Mouse (Mus musculus) lung, postnatal 0 days (tissue): ENCODE measurements around the gene Mcpt8. TPM values are rescaled to one million over a fixed set of nuclear protein-coding genes. Genes with fewer than 3 reads are reported as not detected.
"Not testable (repeated sequence)": the region's sequence is repeated elsewhere in the genome, so short reads cannot be mapped to it uniquely, and the experiment has no call there.

Source experiments
- ATAC-seq: fragments of 200-750 bp; cut with Nextera tagmentation; 2 replicates; pipeline ENCODE4 v1.8.0; 2017; ENCODE audit warnings: moderate library complexity
- DNase-seq: peaks from one replicate; pipeline ENCODE4 v3.0.0-alpha.2; 2016; ENCODE audit warnings: low spot score
- H3K27ac ChIP-seq: fragments of 300-500 bp; sonication (generic); 2 replicates; pipeline ENCODE4 v1.5.1; 2014; ENCODE audit warnings: antibody characterized with exemption, mild to moderate bottlenecking, low read length, mixed read lengths
- H3K27me3 ChIP-seq: fragments of 300-500 bp; sonication (generic); replicated peaks from 2 replicates; pipeline ENCODE4 v1.6.1; 2014; ENCODE audit warnings: low read length, mixed read lengths; ENCODE audit not compliant: insufficient read depth
- H3K36me3 ChIP-seq: fragments of 300-500 bp; sonication (generic); 2 replicates; pipeline ENCODE4 v1.6.1; 2014; ENCODE audit warnings: low read length, mixed read lengths; ENCODE audit not compliant: insufficient read depth
- H3K4me1 ChIP-seq: fragments of 300-500 bp; sonication (generic); 2 replicates; pipeline ENCODE4 v1.6.1; 2014; ENCODE audit warnings: antibody characterized with exemption, low read depth, low read length, mixed read lengths; ENCODE audit not compliant: insufficient read depth
- H3K4me2 ChIP-seq: fragments of 300-500 bp; sonication (generic); replicated peaks from 2 replicates; pipeline ENCODE4 v1.6.1; 2014; ENCODE audit warnings: low read depth, mild to moderate bottlenecking, low read length, moderate library complexity, mixed read lengths
- H3K4me3 ChIP-seq: fragments of 300-500 bp; sonication (generic); 2 replicates; pipeline ENCODE4 v1.5.1; 2014; ENCODE audit warnings: low read depth, low read length
- H3K9ac ChIP-seq: fragments of 300-500 bp; sonication (generic); replicated peaks from 2 replicates; pipeline ENCODE4 v1.6.1; 2014; ENCODE audit warnings: low read depth, mild to moderate bottlenecking
- H3K9me3 ChIP-seq: fragments of 300-500 bp; sonication (generic); 2 replicates; pipeline ENCODE4 v1.6.1; 2016; ENCODE audit warnings: low read length, mixed read lengths
- CTCF ChIP-seq: IDR thresholded peaks from 2 replicates; pipeline ENCODE4 v1.5.1; 2016; ENCODE audit warnings: antibody characterized with exemption, mild to moderate bottlenecking
- EP300 ChIP-seq: IDR thresholded peaks from 2 replicates; pipeline ENCODE4 v1.6.1; 2016; ENCODE audit warnings: antibody characterized with exemption, mild to moderate bottlenecking, control low read depth
- WGBS: fragments of 180-500 bp; shearing (Covaris S2); extraction: QIAGEN DNeasy Blood & Tissue Kit; methylation state at CpG from one replicate; pipeline ENCODE4 v1.1.7; 2014; 5-methylcytosine and 5-hydroxymethylcytosine counted together
- polyA plus RNA-seq: library from polyadenylated mRNA; unstranded; fragments of >200 nt; fragmentation: Nextera tagmentation; extraction: Ambion mirVana; gene quantifications from 2 replicates; pipeline ENCODE4 v1.2.1, GENCODE M21; 2015

Mcpt8 gene
- polyA plus RNA-seq, 1 experiment from 2014 or later, result 5.0 TPM

GRCm38 (mm10) chr14:56093353-56093752 is 8.3 kb upstream of the Mcpt8 start:
- no peak for TF ChIP-seq EP300
- no peak for TF ChIP-seq CTCF
- no peak overlapping the region for H3K9ac ChIP-seq
- H3K9me3 ChIP-seq, result no peaks in the 10 kb centered on the region
- H3K36me3 ChIP-seq, result no peaks in the 10 kb centered on the region
- no peaks in the 10 kb centered on the region for H3K4me1 ChIP-seq
- ATAC-seq (no peak), DNase-seq (no peak)
- no peak overlapping the region for H3K4me2 ChIP-seq
- H3K27ac ChIP-seq, result no peak overlapping the region
- WGBS, result 51% methylated on average over 2 of the region's 2 CpGs
- no peaks in the 10 kb centered on the region for H3K27me3 ChIP-seq
- H3K4me3 ChIP-seq, result no peak overlapping the region

GRCm38 (mm10) chr14:56086711-56087110 is 1.6 kb upstream of the Mcpt8 start:
- ATAC-seq, result no peak
- Histone ChIP-seq H3K4me3 (no peak overlapping the region), H3K36me3 (no peaks in the 10 kb centered on the region), H3K4me2 (no peak overlapping the region), H3K9me3 (no peaks in the 10 kb centered on the region), H3K27ac (no peak overlapping the region), H3K27me3 (no peaks in the 10 kb centered on the region), H3K4me1 (no peaks in the 10 kb centered on the region), H3K9ac (no peak overlapping the region)
- DNase-seq, result no peak
- TF ChIP-seq EP300 (no peak), CTCF (no peak)
- 68% methylated on average over 3 of the region's 3 CpGs for WGBS

- no peak overlapping the region for H3K4me3 ChIP-seq
- no peaks in the 10 kb centered on the region for H3K9me3 ChIP-seq
- H3K9ac ChIP-seq, result no peak overlapping the region
- no peak for ATAC-seq
- H3K27me3 ChIP-seq, result no peaks in the 10 kb centered on the region
- no peak for TF ChIP-seq CTCF
- no peaks in the 10 kb centered on the region for H3K36me3 ChIP-seq
- 85% methylated on average over 4 of the region's 4 CpGs for WGBS
- H3K4me2 ChIP-seq, result no peak overlapping the region
- H3K27ac ChIP-seq, result no peak overlapping the region
- DNase-seq, result no peak
- H3K4me1 ChIP-seq, result no peaks in the 10 kb centered on the region
These were observed 3.1 kb downstream of the Mcpt8 start for GRCm38 (mm10) chr14:56082016-56082415.

- not testable (repeated sequence) for H3K9me3 ChIP-seq, H3K27me3 ChIP-seq, ATAC-seq, H3K9ac ChIP-seq, H3K27ac ChIP-seq, H3K36me3 ChIP-seq, DNase-seq, H3K4me3 ChIP-seq, H3K4me1 ChIP-seq, H3K4me2 ChIP-seq
- WGBS, result 58% methylated on average over 3 of the region's 3 CpGs
These were observed 22.9 kb downstream of the Mcpt8 start, which contains the start of gene Mcpt4 for GRCm38 (mm10) chr14:56062213-56062612. Gene Mcpt4, minus strand, starts transcription at chr14:56062313.

GRCm38 (mm10) chr14:56057722-56058121 is 27.4 kb downstream of the Mcpt8 start:
- no peaks in the 10 kb centered on the region for H3K4me1 ChIP-seq
- ATAC-seq (no peak), DNase-seq (no peak)
- H3K27me3 ChIP-seq, result no peaks in the 10 kb centered on the region
- TF ChIP-seq CTCF, result no peak
- TF ChIP-seq EP300, result no peak
- no peak overlapping the region for H3K9ac ChIP-seq
- no peaks in the 10 kb centered on the region for H3K36me3 ChIP-seq
- 61% methylated on average over 4 of the region's 4 CpGs for WGBS
- no peak overlapping the region for H3K4me2 ChIP-seq
- no peaks in the 10 kb centered on the region for H3K9me3 ChIP-seq
- no peak overlapping the region for H3K4me3 ChIP-seq
- no peak overlapping the region for H3K27ac ChIP-seq

- Histone ChIP-seq H3K4me2 (no peak overlapping the region), H3K27me3 (no peaks in the 10 kb centered on the region), H3K27ac (no peak overlapping the region), H3K36me3 (no peaks in the 10 kb centered on the region), H3K9ac (no peak overlapping the region), H3K4me3 (no peak overlapping the region), H3K9me3 (no peaks in the 10 kb centered on the region), H3K4me1 (no peaks in the 10 kb centered on the region)
- no peak for TF ChIP-seq CTCF
- no peak for TF ChIP-seq EP300
- DNase-seq (no peak), ATAC-seq (no peak)
- 53% methylated on average over 3 of the region's 3 CpGs for WGBS
These were observed 29.7 kb downstream of the Mcpt8 start for GRCm38 (mm10) chr14:56055408-56055807.

- 54% methylated on average over 1 of the region's 1 CpGs for WGBS
These were observed 43.3 kb downstream of the Mcpt8 start, which contains the start of gene Mcpt2 for GRCm38 (mm10) chr14:56041792-56042191. Gene Mcpt2, plus strand, starts transcription at chr14:56042041.

More at GRCm38 (mm10) chr14:56041792-56042191, 43.3 kb downstream of the Mcpt8 start, which contains the start of gene Mcpt2:
- not testable (repeated sequence) for H3K9me3 ChIP-seq, H3K27ac ChIP-seq, H3K4me3 ChIP-seq, H3K4me2 ChIP-seq, H3K9ac ChIP-seq, H3K4me1 ChIP-seq, H3K36me3 ChIP-seq, ATAC-seq, H3K27me3 ChIP-seq, DNase-seq
